Mouse (Mus musculus): ENCODE results near the gene Gm43191.

DNA sequence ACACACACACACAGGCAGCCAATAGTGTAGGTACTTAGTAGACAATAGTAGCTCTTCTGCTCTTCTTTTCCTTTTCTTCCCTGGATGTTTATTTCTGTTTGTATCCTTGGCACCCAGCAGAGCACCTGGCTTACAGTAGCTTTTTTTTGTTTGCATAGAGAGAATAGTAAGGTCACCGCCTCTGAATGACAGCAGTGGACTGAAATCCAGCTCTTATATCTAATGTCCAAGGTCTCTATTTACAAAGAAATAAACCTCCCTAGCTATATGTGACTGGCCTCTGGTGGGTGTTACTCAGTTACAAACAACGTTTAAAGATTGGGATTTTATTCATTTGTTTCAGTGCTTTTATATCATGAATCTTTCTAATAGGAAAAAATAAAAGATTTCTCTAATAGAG, 81.4 kb downstream of the Gm43191 start:
- TF ChIP-seq POLR2A (IDR thresholded peaks at IDR 0.05; ENCODE audit: low read depth, low read length): no peak
- no peak for TF ChIP-seq CTCF (conservative IDR thresholded peaks at IDR 0.05; ENCODE audit: insufficient read depth, insufficient read length, low read depth, low read length)
